Mouse (Mus musculus) inflammation-experienced regulatory T-cells, adult 6 months (primary cell): ENCODE measurements around the gene Yipf1. TPM values are rescaled to one million over a fixed set of nuclear protein-coding genes. Genes with fewer than 3 reads are reported as not detected.

Source experiments
- ATAC-seq: one replicate; pipeline ENCODE4 v1.8.0; 2017
- polyA plus RNA-seq, 3 experiments: library from polyadenylated mRNA; unstranded; fragments of 100-300 nt; shearing (Covaris generic); gene quantifications; one replicate each; pipeline ENCODE4 v1.2.1; 2017

The Yipf1 gene
- polyA plus RNA-seq, 3 experiments from 2014 or later = 84.1 to 102 (median 101) TPM

GRCm38 (mm10) chr4:107378954-107379353 lies 64.8 kb downstream of the Yipf1 start:
- no peak for ATAC-seq

- ATAC-seq = no peak
These were observed 66.7 kb downstream of the Yipf1 start for GRCm38 (mm10) chr4:107380871-107381270.

- no peak for ATAC-seq
These were observed 72.9 kb downstream of the Yipf1 start for GRCm38 (mm10) chr4:107387038-107387437.

- ATAC-seq = no peak
These were observed 73.3 kb downstream of the Yipf1 start for GRCm38 (mm10) chr4:107387465-107387864.

GRCm38 (mm10) chr4:107388291-107388690 lies 74.1 kb downstream of the Yipf1 start:
- ATAC-seq = no peak

GRCm38 (mm10) chr4:107389345-107389744 lies 75.2 kb downstream of the Yipf1 start:
- no peak for ATAC-seq

GRCm38 (mm10) chr4:107393771-107394170 lies 79.6 kb downstream of the Yipf1 start:
- no peak for ATAC-seq

Other genes with a start within 250 kb of the Yipf1 start
- 10 to 100 TPM; 38.2 to 53.0 (median 44.6) TPM for gene Mrpl37, start 247.5 kb upstream of the Yipf1 start, polyA plus RNA-seq
- gene Cyb5rl, start 247.4 kb upstream of the Yipf1 start, polyA plus RNA-seq = 10 to 100 TPM in 1 of 3 experiments, 1 to 10 TPM in 2; 5.4 to 10.4 (median 7.5) TPM
- gene Cdcp2, start 217.5 kb upstream of the Yipf1 start, polyA plus RNA-seq = not detected
- 100 to 1,000 TPM; 391 to 444 (median 391) TPM for gene Tmem59, start 136.0 kb upstream of the Yipf1 start, polyA plus RNA-seq
- gene Tceanc2, start 135.2 kb upstream of the Yipf1 start, polyA plus RNA-seq = 10 to 100 TPM; 13.6 to 25.2 (median 13.7) TPM
- under 1 TPM in 1 of 3 experiments, not detected in 2; 0.57 TPM for gene Ldlrad1, start 105.2 kb upstream of the Yipf1 start, polyA plus RNA-seq
- 10 to 100 TPM; 18.8 to 25.8 (median 24.0) TPM for gene Lrrc42, start 60.8 kb upstream of the Yipf1 start, polyA plus RNA-seq
- gene Hspb11, start 60.8 kb upstream of the Yipf1 start, polyA plus RNA-seq = 10 to 100 TPM; 25.5 to 30.0 (median 25.5) TPM
- gene Dio1, start 7.2 kb upstream of the Yipf1 start, polyA plus RNA-seq = not detected
- 10 to 100 TPM in 1 of 3 experiments, 1 to 10 TPM in 2; 3.7 to 10.5 (median 4.3) TPM for gene Ndc1, start 53.4 kb downstream of the Yipf1 start, polyA plus RNA-seq
- gene Glis1, start 120.2 kb downstream of the Yipf1 start, polyA plus RNA-seq = under 1 TPM in 1 of 3 experiments, not detected in 2; 0.30 TPM